Mouse (Mus musculus) cerebellum, postnatal 25 days (tissue): ENCODE measurements at regions not wholly inside any gene's neighbourhood (a gene's known extent, or its start where the extent isn't known, plus 50 kb on each side); places are given as distances from the start of the nearest gene placed in this dataset.

Experiments used
- DNase-seq, 2 experiments: peaks; one replicate each; pipeline ENCODE4 v3.0.0; 2021; ENCODE audit warnings: mixed read lengths in 2 of 2

DNA sequence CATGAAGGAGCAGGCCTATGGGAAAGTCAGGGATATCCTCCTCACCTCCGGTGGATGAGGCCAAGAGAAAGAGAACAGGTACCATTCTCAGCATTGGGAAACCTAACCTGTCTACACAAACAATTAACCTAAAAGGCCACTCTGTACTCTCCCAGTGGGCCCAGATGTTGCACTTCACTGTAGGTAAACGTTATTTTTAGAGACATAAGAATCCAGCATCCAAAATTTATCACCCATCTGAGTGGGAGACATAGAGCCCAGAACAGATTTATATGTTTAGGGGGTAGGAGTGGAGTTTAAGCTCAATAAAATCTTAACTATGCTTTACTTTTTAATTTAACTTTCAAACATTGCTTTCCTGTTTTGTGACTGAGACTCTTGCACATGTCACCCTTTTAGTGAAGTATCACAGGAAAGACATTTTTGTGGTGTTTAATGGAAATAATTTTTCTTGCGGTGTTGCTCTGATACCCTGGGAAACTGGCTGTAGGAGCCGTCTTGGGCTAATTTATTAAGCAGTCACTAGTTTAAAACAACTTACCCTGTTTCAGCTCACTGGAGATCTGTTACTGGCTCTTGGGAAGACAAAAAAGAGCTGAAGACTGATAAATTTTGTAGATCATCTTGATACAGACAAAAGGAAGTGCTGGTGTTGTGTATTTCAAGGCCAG is 123.9 kb upstream of the Bmp4 start:
- no peak for DNase-seq

DNA sequence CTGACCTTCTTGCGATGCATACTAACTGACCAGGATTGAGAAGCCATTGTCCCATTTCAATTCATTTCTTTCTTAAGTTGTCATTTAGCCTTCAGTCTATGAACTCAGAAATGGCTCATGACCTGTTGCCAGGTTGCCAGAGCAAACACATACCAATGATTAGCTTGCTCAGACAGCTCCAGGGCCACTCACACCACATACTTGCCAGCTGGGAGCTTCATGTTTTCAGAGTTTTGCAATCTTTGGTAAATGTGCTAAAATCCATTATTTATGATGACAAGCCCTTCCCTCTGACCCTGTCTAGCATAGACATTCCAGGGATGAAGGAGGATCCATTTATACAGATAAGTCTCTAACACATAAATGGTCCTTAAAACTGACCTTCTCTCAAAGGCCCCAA is 121.6 kb upstream of the Bmp4 start:
- DNase-seq, result no peak

DNA sequence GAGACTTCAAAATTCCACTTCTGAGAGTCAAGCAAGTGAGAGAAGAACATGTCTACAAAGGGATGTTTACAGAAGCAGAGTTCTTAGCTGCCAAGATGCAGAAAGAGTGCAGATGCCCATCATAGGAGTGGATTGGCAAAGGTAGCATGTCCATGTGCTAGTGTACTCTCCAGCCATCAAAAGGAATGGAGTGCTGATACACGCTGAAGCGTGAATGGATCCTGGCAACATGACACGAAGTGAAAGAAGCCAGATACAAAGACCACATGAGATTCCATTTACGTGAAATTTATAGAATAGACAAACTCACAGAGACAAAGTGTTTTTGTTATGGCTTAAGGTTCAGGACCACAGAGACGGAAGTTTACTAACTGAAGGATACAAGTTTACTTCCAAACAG is 118.4 kb upstream of the Bmp4 start:
- DNase-seq, result no peak

- DNase-seq, result no peak
These were observed 114.8 kb upstream of the Bmp4 start for GRCm38 (mm10) chr14:46505266-46505665.

DNA sequence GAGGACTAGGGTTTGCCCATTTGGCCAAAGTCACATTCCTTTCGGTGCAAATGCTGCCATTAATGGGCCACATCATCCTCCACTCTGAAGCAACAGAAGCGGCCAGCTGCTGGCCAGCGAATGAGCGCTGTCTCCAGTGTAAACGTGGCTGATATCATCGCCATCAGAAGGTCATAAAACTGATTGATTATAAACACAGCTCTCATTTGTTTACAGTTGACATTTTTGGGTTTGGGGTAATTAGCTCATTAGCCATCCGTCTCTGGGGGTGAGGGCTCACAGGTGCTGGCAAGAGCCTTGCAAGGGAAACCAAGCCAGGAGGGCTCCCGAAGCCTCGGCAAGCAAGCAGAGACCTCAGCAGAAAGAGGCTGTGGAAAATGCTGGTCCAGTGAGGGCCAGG is 101.1 kb upstream of the Bmp4 start:
- DNase-seq, result no peak

GRCm38 (mm10) chr14:46491182-46491581 is 100.7 kb upstream of the Bmp4 start:
- no peak for DNase-seq

GRCm38 (mm10) chr14:46487551-46487950 is 97.1 kb upstream of the Bmp4 start:
- DNase-seq, result no peak

- DNase-seq, result no peak
These were observed 89.9 kb upstream of the Bmp4 start for GRCm38 (mm10) chr14:46480396-46480795.

DNA sequence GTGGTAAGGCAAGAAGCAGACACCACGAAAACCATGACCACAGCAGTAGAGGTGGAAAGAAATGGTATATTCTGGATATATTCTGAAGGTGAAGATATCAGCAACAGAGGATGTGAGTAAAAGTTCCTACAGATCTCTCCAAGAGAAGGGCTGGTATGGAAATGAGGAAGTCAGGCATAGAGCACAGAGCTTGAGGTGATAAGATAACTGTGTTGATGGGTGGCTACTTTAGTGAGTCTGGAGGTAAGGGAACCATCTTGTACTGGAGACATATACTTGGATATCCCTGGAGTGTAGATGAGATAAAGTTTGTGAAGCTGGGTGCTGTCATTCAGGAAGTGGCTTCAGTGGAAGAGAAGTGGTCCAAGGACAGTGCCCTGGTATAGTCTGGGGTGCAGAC is 85.5 kb upstream of the Bmp4 start:
- DNase-seq, result no peak

- no peak for DNase-seq
These were observed 72.5 kb upstream of the Bmp4 start for GRCm38 (mm10) chr14:46462967-46463366.

DNA sequence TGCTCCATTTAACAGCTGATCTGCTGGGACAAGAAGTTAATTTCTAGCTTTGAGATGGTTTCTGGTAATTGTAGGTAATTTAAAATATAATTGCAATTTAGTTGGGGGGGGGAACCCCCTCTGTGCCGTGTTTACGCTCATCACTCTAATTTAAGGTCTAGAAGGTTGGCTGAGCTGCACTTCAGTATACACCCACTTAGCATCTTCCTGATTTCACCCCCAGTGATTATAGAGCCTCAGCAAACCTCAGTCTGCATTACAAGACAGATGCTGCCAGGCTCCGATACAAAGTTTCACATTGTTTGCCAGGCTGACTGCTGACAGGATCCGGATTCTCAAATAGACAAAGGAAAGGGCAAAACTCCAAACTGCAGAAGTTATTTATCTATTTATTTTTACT is 71.5 kb upstream of the Bmp4 start:
- DNase-seq, result no peak

GRCm38 (mm10) chr14:46454500-46454899 is 64.0 kb upstream of the Bmp4 start:
- DNase-seq, result no peak

- DNase-seq, result no peak
These were observed 51.2 kb upstream of the Bmp4 start for GRCm38 (mm10) chr14:46441696-46442095.
